Mouse (Mus musculus) bone marrow, adult 2 months (tissue): ENCODE data around the gene Gm49393.

Source experiments
- CTCF ChIP-seq: fragments of 200-500 bp; IDR thresholded peaks from 2 replicates; pipeline ENCODE4 v1.5.1; 2011; ENCODE audit warnings: low read length, control low read depth; ENCODE audit not compliant: control insufficient read depth, insufficient read depth
- POLR2A ChIP-seq: fragments of 200-500 bp; IDR thresholded peaks from 2 replicates; pipeline ENCODE4 v1.6.1; 2011; ENCODE audit warnings: low read depth, mild to moderate bottlenecking, control low read depth, low read length, borderline replicate concordance; ENCODE audit not compliant: control insufficient read depth

DNA sequence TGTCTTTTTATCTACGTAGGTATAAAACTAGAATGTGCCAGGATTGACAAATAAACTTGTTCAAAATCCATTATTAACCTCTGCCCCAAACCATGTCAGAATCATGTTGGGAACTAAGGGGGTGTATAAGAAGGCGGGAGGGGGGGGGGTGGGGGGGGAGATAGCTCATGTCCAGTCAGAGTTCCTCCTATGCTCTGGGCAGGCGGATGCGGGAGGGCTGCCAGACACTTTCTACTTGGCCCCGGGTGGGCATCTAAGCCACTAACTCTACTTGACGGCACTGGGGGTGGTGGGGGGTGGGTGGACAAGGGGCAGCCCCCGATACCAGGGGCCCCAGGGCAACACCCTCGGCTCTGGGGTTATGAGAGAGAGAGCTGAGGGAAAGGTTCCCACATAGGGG is 92.2 kb downstream of the Gm49393 start:
- TF ChIP-seq POLR2A (no peak), CTCF (no peak)
